Mouse (Mus musculus): ENCODE measurements around the gene Utrn. TPM values are rescaled to one million over a fixed set of nuclear protein-coding genes. Genes with fewer than 3 reads are reported as not detected.
A peak's percentile ranks its signal among the peaks of the same experiment; 100 is the strongest.

The Utrn gene
- polyA plus RNA-seq, 1 experiment from 2014 or later = 23.0 TPM

- Histone ChIP-seq H3K4me1 (replicated peaks; ENCODE audit: control insufficient read depth, insufficient read depth, low read length) (no peaks in the 10 kb centered on the region), H3K9ac (ENCODE audit: low read depth, low read length) (no peak overlapping the region), H3K9me3 (ENCODE audit: control insufficient read depth, low read length) (no peaks in the 10 kb centered on the region), H3K36me3 (ENCODE audit: control insufficient read depth, insufficient read depth, low read length) (0 out of 2 replicates have a peak, but pooled peaks cover 2% of the 10 kb centered on the region), H3K27me3 (replicated peaks; ENCODE audit: control insufficient read depth, insufficient read depth, low read length) (no peaks in the 10 kb centered on the region), H3K4me2 (no peak overlapping the region), H3K4me3 (ENCODE audit: low read depth, low read length) (no peak overlapping the region), H3K27ac (ENCODE audit: low read depth, low read length) (no peak overlapping the region)
- DNase-seq (ENCODE audit: low spot score) = no peak
- no peak for ATAC-seq (replicated peaks; ENCODE audit: low FRiP score)
- WGBS = 81% methylated on average over 4 of the region's 4 CpGs
Measured at GRCm38 (mm10) chr10:12702140-12702539, 167.0 kb downstream of the Utrn start.

- no peak overlapping the region for H3K4me3 ChIP-seq (ENCODE audit: low read depth, low read length)
- no peak overlapping the region for H3K9ac ChIP-seq (ENCODE audit: low read depth, low read length)
- no peak for ATAC-seq (replicated peaks; ENCODE audit: low FRiP score)
- 0 out of 2 replicates have a peak, but pooled peaks cover 2% of the 10 kb centered on the region for H3K36me3 ChIP-seq (ENCODE audit: control insufficient read depth, insufficient read depth, low read length)
- H3K4me1 ChIP-seq (replicated peaks; ENCODE audit: control insufficient read depth, insufficient read depth, low read length) = no peaks in the 10 kb centered on the region
- 82% methylated on average over 7 of the region's 7 CpGs for WGBS
- H3K27ac ChIP-seq (ENCODE audit: low read depth, low read length) = no peak overlapping the region
- DNase-seq (ENCODE audit: low spot score) = no peak
- no peaks in the 10 kb centered on the region for H3K27me3 ChIP-seq (replicated peaks; ENCODE audit: control insufficient read depth, insufficient read depth, low read length)
- H3K9me3 ChIP-seq (ENCODE audit: control insufficient read depth, low read length) = no peaks in the 10 kb centered on the region
- H3K4me2 ChIP-seq = no peak overlapping the region
Measured at GRCm38 (mm10) chr10:12701694-12702093, 167.5 kb downstream of the Utrn start.

- Histone ChIP-seq H3K9ac (ENCODE audit: low read depth, low read length) (no peak overlapping the region), H3K4me1 (replicated peaks; ENCODE audit: control insufficient read depth, insufficient read depth, low read length) (no peaks in the 10 kb centered on the region), H3K27me3 (replicated peaks; ENCODE audit: control insufficient read depth, insufficient read depth, low read length) (no peaks in the 10 kb centered on the region), H3K36me3 (ENCODE audit: control insufficient read depth, insufficient read depth, low read length) (0 out of 2 replicates have a peak, but pooled peaks cover 4% of the 10 kb centered on the region), H3K9me3 (ENCODE audit: control insufficient read depth, low read length) (no peaks in the 10 kb centered on the region), H3K4me2 (no peak overlapping the region), H3K27ac (ENCODE audit: low read depth, low read length) (no peak overlapping the region), H3K4me3 (ENCODE audit: low read depth, low read length) (no peak overlapping the region)
- DNase-seq (ENCODE audit: low spot score) = no peak
- ATAC-seq (replicated peaks; ENCODE audit: low FRiP score) = no peak
- WGBS = 78% methylated on average over 3 of the region's 3 CpGs
Measured at GRCm38 (mm10) chr10:12700576-12700975, 168.6 kb downstream of the Utrn start.

- DNase-seq (ENCODE audit: low spot score) (no peak), ATAC-seq (replicated peaks; ENCODE audit: low FRiP score) (no peak)
- Histone ChIP-seq H3K36me3 (ENCODE audit: control insufficient read depth, insufficient read depth, low read length) (0 out of 2 replicates have a peak, but pooled peaks cover 4% of the 10 kb centered on the region), H3K4me2 (no peak overlapping the region), H3K27me3 (replicated peaks; ENCODE audit: control insufficient read depth, insufficient read depth, low read length) (no peaks in the 10 kb centered on the region), H3K4me1 (replicated peaks; ENCODE audit: control insufficient read depth, insufficient read depth, low read length) (no peaks in the 10 kb centered on the region), H3K27ac (ENCODE audit: low read depth, low read length) (no peak overlapping the region), H3K4me3 (ENCODE audit: low read depth, low read length) (no peak overlapping the region), H3K9ac (ENCODE audit: low read depth, low read length) (no peak overlapping the region), H3K9me3 (ENCODE audit: control insufficient read depth, low read length) (no peaks in the 10 kb centered on the region)
- WGBS = 88% methylated on average over 3 of the region's 3 CpGs
Measured at GRCm38 (mm10) chr10:12697902-12698301, 171.3 kb downstream of the Utrn start.

- Histone ChIP-seq H3K4me2 (no peak overlapping the region), H3K36me3 (ENCODE audit: control insufficient read depth, insufficient read depth, low read length) (0 out of 2 replicates have a peak, but pooled peaks cover 4% of the 10 kb centered on the region), H3K4me3 (ENCODE audit: low read depth, low read length) (no peak overlapping the region), H3K9me3 (ENCODE audit: control insufficient read depth, low read length) (no peaks in the 10 kb centered on the region), H3K4me1 (replicated peaks; ENCODE audit: control insufficient read depth, insufficient read depth, low read length) (no peaks in the 10 kb centered on the region), H3K27me3 (replicated peaks; ENCODE audit: control insufficient read depth, insufficient read depth, low read length) (no peaks in the 10 kb centered on the region), H3K27ac (ENCODE audit: low read depth, low read length) (no peak overlapping the region), H3K9ac (ENCODE audit: low read depth, low read length) (no peak overlapping the region)
- DNase-seq (ENCODE audit: low spot score) (no peak), ATAC-seq (replicated peaks; ENCODE audit: low FRiP score) (no peak)
- 81% methylated on average over 6 of the region's 6 CpGs for WGBS
Measured at GRCm38 (mm10) chr10:12696704-12697103, 172.5 kb downstream of the Utrn start.

- H3K4me2 ChIP-seq = no peak overlapping the region
- H3K27me3 ChIP-seq (replicated peaks; ENCODE audit: control insufficient read depth, insufficient read depth, low read length) = no peaks in the 10 kb centered on the region
- no peaks in the 10 kb centered on the region for H3K4me1 ChIP-seq (replicated peaks; ENCODE audit: control insufficient read depth, insufficient read depth, low read length)
- WGBS = 36% methylated on average over 6 of the region's 6 CpGs
- H3K9ac ChIP-seq (ENCODE audit: low read depth, low read length) = no peak overlapping the region
- ATAC-seq (replicated peaks; ENCODE audit: low FRiP score) (peak; percentile 39; the same call in 1 of the 2 replicates), DNase-seq (ENCODE audit: low spot score) (no peak)
- 0 out of 2 replicates have a peak, but pooled peaks cover 3% of the 10 kb centered on the region for H3K36me3 ChIP-seq (ENCODE audit: control insufficient read depth, insufficient read depth, low read length)
- H3K27ac ChIP-seq (ENCODE audit: low read depth, low read length) = no peak overlapping the region
- H3K4me3 ChIP-seq (ENCODE audit: low read depth, low read length) = no peak overlapping the region
- no peaks in the 10 kb centered on the region for H3K9me3 ChIP-seq (ENCODE audit: control insufficient read depth, low read length)
Measured at GRCm38 (mm10) chr10:12694774-12695173, 174.4 kb downstream of the Utrn start.

GRCm38 (mm10) chr10:12690601-12691000 is 178.6 kb downstream of the Utrn start:
- DNase-seq (ENCODE audit: low spot score) = peak; percentile 45
- H3K4me3 ChIP-seq (ENCODE audit: low read depth, low read length) = no peak overlapping the region
- no peak overlapping the region for H3K4me2 ChIP-seq
- no peaks in the 10 kb centered on the region for H3K27me3 ChIP-seq (replicated peaks; ENCODE audit: control insufficient read depth, insufficient read depth, low read length)
- no peaks in the 10 kb centered on the region for H3K4me1 ChIP-seq (replicated peaks; ENCODE audit: control insufficient read depth, insufficient read depth, low read length)
- 23% methylated on average over 5 of the region's 5 CpGs for WGBS
- H3K9me3 ChIP-seq (ENCODE audit: control insufficient read depth, low read length) = no peaks in the 10 kb centered on the region
- ATAC-seq (replicated peaks; ENCODE audit: low FRiP score) = 0 out of 2 replicates have a peak, but pooled peaks have one; percentile 36
- no peak overlapping the region for H3K27ac ChIP-seq (ENCODE audit: low read depth, low read length)
- H3K36me3 ChIP-seq (ENCODE audit: control insufficient read depth, insufficient read depth, low read length) = no peaks in the 10 kb centered on the region
- H3K9ac ChIP-seq (ENCODE audit: low read depth, low read length) = no peak overlapping the region

GRCm38 (mm10) chr10:12685683-12686082 is 183.5 kb downstream of the Utrn start:
- Histone ChIP-seq H3K4me2 (no peak overlapping the region), H3K36me3 (ENCODE audit: control insufficient read depth, insufficient read depth, low read length) (peaks cover 5% of the 10 kb centered on the region), H3K4me3 (ENCODE audit: low read depth, low read length) (no peak overlapping the region), H3K4me1 (replicated peaks; ENCODE audit: control insufficient read depth, insufficient read depth, low read length) (no peaks in the 10 kb centered on the region), H3K9me3 (ENCODE audit: control insufficient read depth, low read length) (no peaks in the 10 kb centered on the region), H3K27ac (ENCODE audit: low read depth, low read length) (no peak overlapping the region), H3K9ac (ENCODE audit: low read depth, low read length) (no peak overlapping the region), H3K27me3 (replicated peaks; ENCODE audit: control insufficient read depth, insufficient read depth, low read length) (no peaks in the 10 kb centered on the region)
- ATAC-seq (replicated peaks; ENCODE audit: low FRiP score) = no peak
- DNase-seq (ENCODE audit: low spot score) = no peak

- Histone ChIP-seq H3K9me3 (ENCODE audit: control insufficient read depth, low read length) (no peaks in the 10 kb centered on the region), H3K4me1 (replicated peaks; ENCODE audit: control insufficient read depth, insufficient read depth, low read length) (no peaks in the 10 kb centered on the region), H3K27me3 (replicated peaks; ENCODE audit: control insufficient read depth, insufficient read depth, low read length) (no peaks in the 10 kb centered on the region), H3K4me2 (no peak overlapping the region), H3K36me3 (ENCODE audit: control insufficient read depth, insufficient read depth, low read length) (peaks cover 7% of the 10 kb centered on the region), H3K4me3 (ENCODE audit: low read depth, low read length) (no peak overlapping the region), H3K27ac (ENCODE audit: low read depth, low read length) (no peak overlapping the region), H3K9ac (ENCODE audit: low read depth, low read length) (no peak overlapping the region)
- WGBS = 92% methylated on average over 3 of the region's 3 CpGs
- ATAC-seq (replicated peaks; ENCODE audit: low FRiP score) (no peak), DNase-seq (ENCODE audit: low spot score) (no peak)
Measured at GRCm38 (mm10) chr10:12684018-12684417, 185.1 kb downstream of the Utrn start.

Data from liver, embryonic 11.5 days (tissue).